Mouse (Mus musculus) right cerebral cortex, postnatal 10 days (tissue): ENCODE measurements around the gene Rhobtb1.

Source experiments
- DNase-seq, 2 experiments: peaks; one replicate each; pipeline ENCODE4 v3.0.0; 2021; ENCODE audit warnings: low spot score in 2 of 2

The Rhobtb1 gene

DNA sequence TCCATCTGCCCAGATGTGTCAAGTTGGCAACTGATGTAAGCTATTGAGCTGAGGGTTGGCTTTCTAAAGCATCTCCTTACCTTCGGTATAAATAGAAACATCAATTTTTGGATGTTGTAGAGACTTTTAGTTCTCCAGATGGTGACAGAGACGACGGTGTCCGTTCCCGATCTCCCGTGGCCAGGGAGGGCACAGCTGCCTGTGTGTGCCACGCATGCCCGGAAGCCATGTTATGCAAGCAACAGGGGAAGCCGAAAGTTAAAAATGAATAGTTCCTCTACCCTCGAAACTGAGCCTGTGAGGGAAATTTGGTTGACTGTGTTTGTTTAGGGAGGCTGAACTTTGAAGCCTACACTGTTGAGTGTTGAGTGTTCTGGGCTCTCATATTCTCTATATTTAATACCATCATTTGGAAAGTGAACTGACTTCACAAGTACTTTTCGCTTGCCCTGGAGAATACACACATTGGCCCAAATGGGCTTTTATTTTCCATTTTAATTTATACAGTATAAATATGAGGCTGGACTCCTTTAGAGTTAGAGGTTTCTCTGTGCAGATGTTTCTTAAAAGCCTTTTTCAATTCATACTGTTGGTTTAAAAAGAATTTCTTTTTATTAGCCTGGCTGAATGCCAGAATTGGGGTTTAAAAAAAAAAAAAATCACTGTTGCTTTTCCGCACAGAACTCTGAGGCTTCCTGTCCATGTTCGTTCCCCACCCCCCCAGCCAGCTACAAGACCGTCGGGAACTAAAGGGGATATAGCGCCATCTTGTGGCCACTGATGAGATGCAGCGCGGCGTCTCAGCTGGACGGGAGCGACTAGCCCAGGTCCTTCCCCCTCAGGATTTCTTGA, 169.7 kb downstream of the Rhobtb1 start:
- DNase-seq = peak; percentile 83 to 89

DNA sequence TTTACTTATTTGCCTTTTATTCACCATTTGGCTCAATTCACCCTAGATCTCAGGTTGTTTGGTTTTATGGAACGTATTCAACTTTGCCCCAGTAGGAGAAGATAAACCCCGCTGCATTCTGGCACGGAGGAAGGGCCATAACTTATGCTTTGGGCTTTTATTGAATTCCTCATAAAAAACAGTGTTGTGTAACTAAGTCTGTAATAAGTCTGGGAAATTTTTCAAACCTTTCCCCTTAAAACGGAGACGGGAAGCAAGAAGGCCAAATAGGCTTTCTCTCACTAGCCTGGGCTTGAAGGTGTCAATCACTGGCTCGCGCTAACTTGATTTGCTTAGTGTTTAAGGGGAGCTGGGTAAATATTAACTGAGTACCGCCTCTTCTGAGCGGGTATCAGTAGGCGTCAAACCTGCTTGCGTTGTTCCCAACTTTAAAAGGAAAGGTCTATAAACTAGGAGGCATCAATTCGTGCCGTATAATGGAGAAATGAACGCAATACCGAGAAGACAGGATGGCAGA, 170.3 kb downstream of the Rhobtb1 start:
- no peak for DNase-seq

DNA sequence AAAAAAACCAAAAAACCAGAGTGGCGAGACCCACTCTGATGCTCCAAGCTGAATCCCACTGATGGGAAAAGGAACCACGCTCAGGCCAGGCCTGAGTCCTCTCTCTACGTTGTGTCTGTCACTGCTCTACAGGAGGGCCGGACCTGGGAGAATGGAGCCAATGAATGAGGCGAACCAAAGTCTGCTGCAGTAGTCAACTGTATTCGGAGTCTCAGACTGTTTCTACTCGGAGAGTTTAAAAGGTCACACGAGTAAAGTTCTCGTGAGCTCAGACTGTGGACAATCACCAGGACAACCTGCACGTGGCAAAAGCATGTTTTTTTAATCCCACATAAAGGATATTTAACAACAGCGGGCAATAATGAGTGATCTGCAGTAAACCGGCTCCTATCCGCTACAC, 172.8 kb downstream of the Rhobtb1 start:
- DNase-seq = no peak

DNA sequence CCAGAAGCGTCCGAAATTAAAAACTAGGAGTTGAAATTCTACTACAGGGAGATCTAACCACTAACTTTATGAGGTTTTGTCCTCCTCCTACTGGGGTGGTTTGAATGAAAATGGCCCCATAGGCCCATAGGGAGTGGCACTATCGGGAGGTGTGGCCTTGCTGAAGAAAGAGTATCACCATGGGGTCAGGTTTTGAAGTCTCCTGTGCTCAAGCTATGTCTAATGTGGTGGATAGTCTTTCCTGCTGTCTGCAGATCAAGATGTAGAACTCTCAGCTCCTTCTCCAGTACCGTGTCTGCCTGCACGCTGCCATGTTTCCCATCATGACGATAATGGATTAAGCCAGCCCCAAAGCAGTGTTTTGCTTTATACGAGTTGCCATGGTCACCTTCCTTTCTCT, 173.6 kb downstream of the Rhobtb1 start:
- DNase-seq = no peak

DNA sequence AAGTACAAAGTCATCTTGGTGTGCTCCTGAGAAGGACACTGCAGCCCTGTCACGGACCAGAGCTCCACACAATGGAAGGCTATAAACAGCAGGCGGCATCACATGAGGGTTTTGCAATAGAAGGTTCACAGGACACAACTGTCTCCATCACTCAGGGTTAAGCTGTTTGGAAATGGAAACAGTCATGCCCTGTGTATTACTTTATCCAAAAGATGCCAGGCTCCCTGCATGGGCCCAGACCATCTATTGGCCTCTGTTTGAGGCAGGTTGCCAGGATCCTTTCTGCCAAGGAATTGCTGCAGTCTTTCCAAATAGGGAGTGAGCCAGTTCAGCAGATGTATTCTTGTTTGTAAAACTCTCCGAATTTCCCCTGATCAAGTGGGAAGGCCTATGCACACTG, 175.2 kb downstream of the Rhobtb1 start:
- peak; percentile 79 for DNase-seq

DNA sequence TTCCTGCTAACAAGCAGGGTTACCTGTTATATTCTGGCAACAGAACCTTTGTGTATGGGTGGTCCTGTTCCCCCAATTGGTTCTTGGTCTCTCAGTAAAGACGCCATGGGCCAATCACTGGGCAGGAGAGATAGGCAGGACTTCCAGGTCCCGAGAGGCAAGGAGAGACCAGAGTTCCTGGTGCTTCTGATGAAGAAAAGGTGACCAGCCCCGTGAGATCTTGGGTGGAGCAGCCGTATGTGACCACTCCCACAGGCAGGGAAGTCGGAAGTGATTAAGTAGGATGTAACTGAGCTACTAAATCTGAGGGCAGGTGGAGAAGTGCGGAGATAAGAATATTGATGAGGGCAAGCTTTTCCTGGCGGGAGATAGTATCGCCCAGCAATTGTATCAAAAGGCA, 176.1 kb downstream of the Rhobtb1 start:
- no peak for DNase-seq

DNA sequence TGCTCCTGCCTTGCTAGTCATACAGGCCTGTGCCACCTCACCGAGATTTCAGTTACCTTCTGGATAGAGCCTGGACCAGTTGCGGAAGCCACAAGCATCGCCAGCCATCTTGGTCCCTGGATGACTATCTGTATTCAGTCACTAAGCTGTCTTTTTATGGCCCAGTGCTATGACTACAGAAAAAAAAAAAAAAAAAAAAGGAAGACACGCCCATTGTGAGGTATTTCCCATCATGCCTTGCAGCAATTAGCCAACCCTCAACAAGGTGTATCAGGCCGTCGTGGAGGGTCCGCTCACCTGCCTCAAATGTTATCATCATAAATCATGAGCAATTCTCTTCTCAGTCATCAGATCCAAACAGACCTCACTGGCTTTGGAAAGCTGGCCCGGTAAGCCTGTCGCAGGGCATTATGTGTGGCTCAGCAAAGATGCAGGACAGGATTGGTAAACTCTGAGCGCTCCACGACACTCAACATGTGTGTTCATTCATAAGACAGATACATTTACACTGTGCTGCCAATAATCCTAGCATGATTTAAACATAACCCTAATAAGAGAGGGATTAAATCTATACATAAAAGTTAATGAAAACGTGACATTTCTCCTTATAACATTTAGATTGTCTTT, 176.9 kb downstream of the Rhobtb1 start:
- no peak for DNase-seq

DNA sequence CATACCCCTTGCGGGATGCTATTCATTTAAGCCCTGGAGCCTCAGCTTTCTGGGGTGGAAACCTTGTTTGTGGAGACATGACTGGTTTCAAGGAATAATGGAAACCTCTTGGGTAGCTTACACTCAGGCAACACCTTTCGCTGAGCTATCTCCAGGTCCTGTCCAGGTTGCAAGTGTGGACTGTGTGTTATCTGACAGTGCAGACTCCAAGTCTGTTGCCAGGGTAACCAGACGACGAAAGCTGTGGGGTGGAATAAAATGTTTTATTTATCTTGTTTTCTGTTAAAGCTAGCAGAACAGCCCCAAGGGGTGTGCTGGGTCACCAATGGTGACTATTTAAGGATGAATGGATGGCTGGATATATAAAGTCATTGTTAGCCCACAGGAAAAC, 177.4 kb downstream of the Rhobtb1 start:
- no peak for DNase-seq

DNA sequence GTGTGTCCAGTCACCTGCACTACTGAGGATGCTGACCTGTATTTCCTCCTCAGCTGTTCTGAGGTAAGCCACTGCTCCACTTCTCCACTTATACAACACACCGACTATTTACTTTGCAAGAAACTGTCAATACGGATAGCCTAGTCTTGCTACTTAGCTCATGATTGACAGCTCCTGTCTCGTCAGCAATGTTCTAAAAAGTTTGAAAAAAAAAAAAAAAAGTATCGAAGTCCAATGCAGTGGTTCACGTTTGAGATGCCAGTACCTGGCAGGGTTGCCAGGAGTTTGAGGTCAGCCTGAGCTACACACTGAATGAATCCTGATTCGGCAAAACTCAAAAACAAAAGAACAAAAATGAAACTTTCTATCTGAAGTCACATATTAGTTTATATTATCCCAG, 180.0 kb downstream of the Rhobtb1 start:
- no peak for DNase-seq

DNA sequence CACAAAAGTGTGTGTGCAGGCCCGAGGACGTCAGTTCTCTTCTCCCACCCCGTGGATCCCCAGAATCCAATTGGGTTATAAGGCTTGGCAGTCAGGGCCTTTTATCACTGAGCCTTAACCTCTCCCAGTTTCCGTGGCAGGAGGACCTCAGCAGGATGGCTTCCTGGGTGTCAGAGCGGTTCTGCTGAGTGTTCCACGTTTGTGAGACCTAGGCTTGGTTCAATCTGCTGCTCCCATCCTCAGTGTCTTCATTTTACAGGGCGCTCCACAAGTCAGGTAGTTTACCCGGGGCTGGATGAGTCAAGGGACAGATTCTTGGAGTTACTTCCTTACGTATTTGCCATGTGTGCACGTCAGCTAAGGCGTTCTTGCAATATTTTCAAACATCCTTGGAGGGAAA, 182.0 kb downstream of the Rhobtb1 start:
- no peak for DNase-seq

DNA sequence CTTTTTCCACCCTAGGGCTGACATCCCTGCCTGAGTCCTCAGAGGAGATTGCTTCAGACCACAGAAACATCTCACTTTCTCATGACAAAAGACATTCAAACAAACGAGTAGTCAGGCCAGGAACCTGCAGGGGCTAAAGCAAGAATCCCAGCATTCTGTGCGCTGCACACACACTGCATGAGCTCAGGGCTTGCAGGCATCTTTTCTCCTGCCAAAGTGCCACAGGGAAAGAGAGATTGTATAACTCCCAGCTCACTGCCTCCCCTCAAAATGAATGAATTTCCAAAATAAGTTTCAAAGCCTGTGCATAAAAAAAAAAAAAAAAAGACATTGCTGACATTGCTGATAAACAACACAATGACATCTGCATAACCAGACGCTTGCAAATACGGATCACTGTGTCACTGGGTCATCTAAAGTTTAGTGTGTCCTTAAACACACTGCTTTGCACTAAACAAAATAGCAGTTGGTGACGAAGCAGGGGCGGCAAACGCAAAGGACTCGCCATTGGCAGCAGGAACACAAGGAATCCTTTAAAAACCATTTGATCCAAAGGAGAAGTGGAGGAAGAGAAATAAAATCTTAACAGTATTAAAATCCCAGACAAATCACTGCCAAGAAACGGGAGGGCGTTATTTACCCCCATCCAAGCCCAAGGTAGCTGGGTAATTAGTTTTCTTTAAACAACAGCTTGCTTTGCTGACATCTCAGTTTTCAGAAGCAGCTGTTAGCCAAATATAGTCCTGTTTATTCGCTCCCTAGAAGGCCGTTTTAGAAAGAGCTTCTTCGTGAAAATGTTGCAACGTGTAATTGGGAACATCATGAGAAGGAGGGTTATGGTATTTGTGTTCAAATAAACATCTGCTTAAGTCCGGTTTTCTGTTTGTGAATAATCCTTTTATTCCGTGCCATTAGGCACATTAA, 183.3 kb downstream of the Rhobtb1 start:
- DNase-seq = peak in 1 of 2 experiments; percentile 44

DNA sequence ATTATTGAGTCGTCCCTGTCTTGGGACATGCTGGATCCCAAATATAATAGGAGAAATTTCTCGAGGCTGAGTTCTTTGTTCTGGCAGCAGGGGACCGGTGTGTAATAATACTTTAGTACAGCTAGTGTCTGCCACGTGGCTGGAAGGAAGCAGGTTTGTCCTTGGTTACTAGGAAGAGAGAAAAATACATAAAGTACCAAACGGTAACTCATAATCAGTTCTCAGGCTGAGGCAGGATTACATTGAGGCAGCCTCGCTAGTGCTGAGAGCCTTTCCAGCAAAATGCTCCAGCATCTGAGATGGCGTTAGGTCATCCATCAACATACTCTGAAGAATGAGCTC, 183.9 kb downstream of the Rhobtb1 start:
- DNase-seq = no peak

DNA sequence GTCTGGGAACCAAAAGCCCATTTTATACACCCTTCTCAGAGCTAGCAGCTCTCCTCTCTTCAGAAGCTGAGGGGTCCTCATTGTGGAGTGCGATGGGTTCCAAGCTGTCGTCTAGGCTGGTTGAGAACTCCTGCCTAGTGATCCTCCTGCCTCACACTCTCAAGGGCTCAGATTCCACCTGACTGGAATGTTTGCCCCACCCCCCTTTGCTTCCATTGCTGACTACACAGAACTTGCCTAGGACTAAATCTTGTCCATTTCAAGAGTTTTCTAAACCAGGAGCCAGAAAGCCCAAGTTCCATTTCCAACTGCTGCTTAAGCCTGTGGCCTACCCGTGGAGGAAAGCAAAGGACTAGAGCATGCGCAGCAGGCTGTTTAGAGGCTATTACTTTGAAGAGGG, 184.4 kb downstream of the Rhobtb1 start:
- no peak for DNase-seq

DNA sequence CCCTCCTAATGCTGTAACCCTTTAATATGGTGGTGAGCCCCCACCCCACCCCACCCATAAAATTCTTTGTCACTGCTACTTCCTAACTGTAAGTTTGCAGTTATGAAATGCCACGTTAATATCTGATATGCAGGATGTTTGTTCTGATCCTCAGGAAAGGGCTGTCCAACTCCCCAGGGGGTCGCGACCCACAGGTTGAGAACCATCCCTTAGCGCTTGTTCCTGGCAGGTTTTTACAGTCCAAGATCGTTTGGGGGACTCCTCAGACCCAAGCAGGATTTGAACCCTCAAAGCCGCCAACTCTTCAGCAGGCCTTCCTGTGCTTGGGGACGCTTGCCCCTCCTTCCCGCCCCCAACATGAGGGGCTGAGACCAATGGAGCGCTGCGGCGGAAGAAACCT, 185.0 kb downstream of the Rhobtb1 start:
- no peak for DNase-seq

DNA sequence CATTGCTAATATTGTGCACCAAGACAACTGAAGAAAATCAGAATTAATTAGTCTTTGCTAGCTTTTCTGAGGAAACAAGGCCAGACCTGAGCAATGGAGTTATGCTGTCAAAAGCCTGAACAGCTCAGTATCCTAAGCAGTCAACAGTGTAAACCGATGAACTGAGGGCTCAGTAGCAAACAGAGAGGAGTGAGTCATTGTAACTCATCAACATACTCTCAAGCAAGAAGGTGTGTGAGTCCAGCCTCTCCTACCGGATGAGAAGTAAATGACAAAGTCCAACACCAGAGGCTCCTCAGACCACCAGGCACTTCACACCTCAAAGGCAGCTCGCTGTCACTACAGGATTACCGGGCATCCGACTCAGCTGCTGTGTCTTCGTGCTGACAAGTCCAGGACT, 188.8 kb downstream of the Rhobtb1 start:
- no peak for DNase-seq
